Mouse (Mus musculus): ENCODE measurements around the gene Ptprz1. TPM values are rescaled to one million over a fixed set of nuclear protein-coding genes. Genes with fewer than 3 reads are reported as not detected.

The Ptprz1 gene
- polyA plus RNA-seq, 1 experiment from 2014 or later: 0.16 TPM

- Histone ChIP-seq H3K4me1 (replicated peaks; ENCODE audit: control insufficient read depth, insufficient read depth, low read length) (no peaks in the 10 kb centered on the region), H3K27me3 (replicated peaks; ENCODE audit: control insufficient read depth, insufficient read depth, low read length) (no peaks in the 10 kb centered on the region), H3K9ac (ENCODE audit: low read depth, low read length) (no peak overlapping the region), H3K4me2 (no peak overlapping the region), H3K27ac (ENCODE audit: low read depth, low read length) (no peak overlapping the region), H3K4me3 (ENCODE audit: low read depth, low read length) (no peak overlapping the region), H3K36me3 (ENCODE audit: control insufficient read depth, insufficient read depth, low read length) (no peaks in the 10 kb centered on the region), H3K9me3 (ENCODE audit: control insufficient read depth, low read length) (no peaks in the 10 kb centered on the region)
- DNase-seq (ENCODE audit: low spot score) (no peak), ATAC-seq (replicated peaks; ENCODE audit: low FRiP score) (no peak)
- 80% methylated on average over 6 of the region's 6 CpGs for WGBS
Measured at GRCm38 (mm10) chr6:22908510-22909256, 33.4 kb downstream of the Ptprz1 start.

- Histone ChIP-seq H3K4me3 (ENCODE audit: low read depth, low read length) (no peak overlapping the region), H3K27me3 (replicated peaks; ENCODE audit: control insufficient read depth, insufficient read depth, low read length) (no peaks in the 10 kb centered on the region), H3K9ac (ENCODE audit: low read depth, low read length) (no peak overlapping the region), H3K4me1 (replicated peaks; ENCODE audit: control insufficient read depth, insufficient read depth, low read length) (no peaks in the 10 kb centered on the region), H3K9me3 (ENCODE audit: control insufficient read depth, low read length) (no peaks in the 10 kb centered on the region), H3K4me2 (no peak overlapping the region), H3K36me3 (ENCODE audit: control insufficient read depth, insufficient read depth, low read length) (no peaks in the 10 kb centered on the region), H3K27ac (ENCODE audit: low read depth, low read length) (no peak overlapping the region)
- DNase-seq (ENCODE audit: low spot score): no peak
- no peak for ATAC-seq (replicated peaks; ENCODE audit: low FRiP score)
- 71% methylated on average over 6 of the region's 6 CpGs for WGBS
Measured at GRCm38 (mm10) chr6:22909257-22909907, 34.1 kb downstream of the Ptprz1 start.

- 60% methylated on average over 4 of the region's 4 CpGs for WGBS
- no peak overlapping the region for H3K27ac ChIP-seq (ENCODE audit: low read depth, low read length)
- H3K27me3 ChIP-seq (replicated peaks; ENCODE audit: control insufficient read depth, insufficient read depth, low read length): no peaks in the 10 kb centered on the region
- H3K4me2 ChIP-seq: no peak overlapping the region
- H3K9me3 ChIP-seq (ENCODE audit: control insufficient read depth, low read length): no peaks in the 10 kb centered on the region
- no peaks in the 10 kb centered on the region for H3K36me3 ChIP-seq (ENCODE audit: control insufficient read depth, insufficient read depth, low read length)
- H3K4me1 ChIP-seq (replicated peaks; ENCODE audit: control insufficient read depth, insufficient read depth, low read length): no peaks in the 10 kb centered on the region
- DNase-seq (ENCODE audit: low spot score): no peak
- no peak overlapping the region for H3K9ac ChIP-seq (ENCODE audit: low read depth, low read length)
- ATAC-seq (replicated peaks; ENCODE audit: low FRiP score): no peak
- no peak overlapping the region for H3K4me3 ChIP-seq (ENCODE audit: low read depth, low read length)
Measured at GRCm38 (mm10) chr6:22909908-22910260, 34.6 kb downstream of the Ptprz1 start.

- no peak overlapping the region for H3K27ac ChIP-seq (ENCODE audit: low read depth, low read length)
- H3K9me3 ChIP-seq (ENCODE audit: control insufficient read depth, low read length): no peaks in the 10 kb centered on the region
- no peaks in the 10 kb centered on the region for H3K27me3 ChIP-seq (replicated peaks; ENCODE audit: control insufficient read depth, insufficient read depth, low read length)
- no peaks in the 10 kb centered on the region for H3K4me1 ChIP-seq (replicated peaks; ENCODE audit: control insufficient read depth, insufficient read depth, low read length)
- ATAC-seq (replicated peaks; ENCODE audit: low FRiP score) (no peak), DNase-seq (ENCODE audit: low spot score) (no peak)
- H3K36me3 ChIP-seq (ENCODE audit: control insufficient read depth, insufficient read depth, low read length): no peaks in the 10 kb centered on the region
- H3K4me3 ChIP-seq (ENCODE audit: low read depth, low read length): no peak overlapping the region
- WGBS: 19% methylated on average over 1 of the region's 1 CpGs
- H3K9ac ChIP-seq (ENCODE audit: low read depth, low read length): no peak overlapping the region
- H3K4me2 ChIP-seq: no peak overlapping the region
Measured at GRCm38 (mm10) chr6:22922880-22923279, 47.6 kb downstream of the Ptprz1 start.

- Histone ChIP-seq H3K27me3 (replicated peaks; ENCODE audit: control insufficient read depth, insufficient read depth, low read length) (no peaks in the 10 kb centered on the region), H3K27ac (ENCODE audit: low read depth, low read length) (no peak overlapping the region), H3K4me2 (no peak overlapping the region), H3K36me3 (ENCODE audit: control insufficient read depth, insufficient read depth, low read length) (no peaks in the 10 kb centered on the region), H3K9ac (ENCODE audit: low read depth, low read length) (no peak overlapping the region), H3K4me3 (ENCODE audit: low read depth, low read length) (no peak overlapping the region), H3K4me1 (replicated peaks; ENCODE audit: control insufficient read depth, insufficient read depth, low read length) (no peaks in the 10 kb centered on the region), H3K9me3 (ENCODE audit: control insufficient read depth, low read length) (no peaks in the 10 kb centered on the region)
- ATAC-seq (replicated peaks; ENCODE audit: low FRiP score) (no peak), DNase-seq (ENCODE audit: low spot score) (no peak)
- WGBS: 79% methylated on average over 2 of the region's 2 CpGs
Measured at GRCm38 (mm10) chr6:22932768-22933265, 57.5 kb downstream of the Ptprz1 start.

- Histone ChIP-seq H3K27me3 (replicated peaks; ENCODE audit: control insufficient read depth, insufficient read depth, low read length) (no peaks in the 10 kb centered on the region), H3K36me3 (ENCODE audit: control insufficient read depth, insufficient read depth, low read length) (no peaks in the 10 kb centered on the region), H3K4me1 (replicated peaks; ENCODE audit: control insufficient read depth, insufficient read depth, low read length) (no peaks in the 10 kb centered on the region), H3K4me2 (no peak overlapping the region), H3K4me3 (ENCODE audit: low read depth, low read length) (no peak overlapping the region), H3K9me3 (ENCODE audit: control insufficient read depth, low read length) (no peaks in the 10 kb centered on the region), H3K9ac (ENCODE audit: low read depth, low read length) (no peak overlapping the region), H3K27ac (ENCODE audit: low read depth, low read length) (no peak overlapping the region)
- no peak for DNase-seq (ENCODE audit: low spot score)
- no peak for ATAC-seq (replicated peaks; ENCODE audit: low FRiP score)
- WGBS: 80% methylated on average over 4 of the region's 4 CpGs
Measured at GRCm38 (mm10) chr6:22937126-22937525, 61.8 kb downstream of the Ptprz1 start.

- no peaks in the 10 kb centered on the region for H3K4me1 ChIP-seq (replicated peaks; ENCODE audit: control insufficient read depth, insufficient read depth, low read length)
- no peak for DNase-seq (ENCODE audit: low spot score)
- no peak overlapping the region for H3K4me2 ChIP-seq
- ATAC-seq (replicated peaks; ENCODE audit: low FRiP score): no peak
- 62% methylated on average over 5 of the region's 5 CpGs for WGBS
- no peak overlapping the region for H3K4me3 ChIP-seq (ENCODE audit: low read depth, low read length)
- H3K36me3 ChIP-seq (ENCODE audit: control insufficient read depth, insufficient read depth, low read length): no peaks in the 10 kb centered on the region
- H3K27ac ChIP-seq (ENCODE audit: low read depth, low read length): no peak overlapping the region
- no peaks in the 10 kb centered on the region for H3K27me3 ChIP-seq (replicated peaks; ENCODE audit: control insufficient read depth, insufficient read depth, low read length)
- H3K9me3 ChIP-seq (ENCODE audit: control insufficient read depth, low read length): no peaks in the 10 kb centered on the region
- H3K9ac ChIP-seq (ENCODE audit: low read depth, low read length): no peak overlapping the region
Measured at GRCm38 (mm10) chr6:22937526-22937925, 62.2 kb downstream of the Ptprz1 start.

- no peak overlapping the region for H3K4me3 ChIP-seq (ENCODE audit: low read depth, low read length)
- no peak overlapping the region for H3K4me2 ChIP-seq
- H3K9me3 ChIP-seq (ENCODE audit: control insufficient read depth, low read length): no peaks in the 10 kb centered on the region
- no peaks in the 10 kb centered on the region for H3K4me1 ChIP-seq (replicated peaks; ENCODE audit: control insufficient read depth, insufficient read depth, low read length)
- no peaks in the 10 kb centered on the region for H3K36me3 ChIP-seq (ENCODE audit: control insufficient read depth, insufficient read depth, low read length)
- WGBS: 93% methylated on average over 3 of the region's 3 CpGs
- DNase-seq (ENCODE audit: low spot score) (no peak), ATAC-seq (replicated peaks; ENCODE audit: low FRiP score) (no peak)
- no peaks in the 10 kb centered on the region for H3K27me3 ChIP-seq (replicated peaks; ENCODE audit: control insufficient read depth, insufficient read depth, low read length)
- H3K9ac ChIP-seq (ENCODE audit: low read depth, low read length): no peak overlapping the region
- no peak overlapping the region for H3K27ac ChIP-seq (ENCODE audit: low read depth, low read length)
Measured at GRCm38 (mm10) chr6:22944191-22944590, 68.9 kb downstream of the Ptprz1 start.

- ATAC-seq (replicated peaks; ENCODE audit: low FRiP score) (no peak), DNase-seq (ENCODE audit: low spot score) (no peak)
- Histone ChIP-seq H3K4me3 (ENCODE audit: low read depth, low read length) (no peak overlapping the region), H3K9ac (ENCODE audit: low read depth, low read length) (no peak overlapping the region), H3K4me2 (no peak overlapping the region), H3K36me3 (ENCODE audit: control insufficient read depth, insufficient read depth, low read length) (no peaks in the 10 kb centered on the region), H3K27ac (ENCODE audit: low read depth, low read length) (no peak overlapping the region), H3K9me3 (ENCODE audit: control insufficient read depth, low read length) (no peaks in the 10 kb centered on the region), H3K27me3 (replicated peaks; ENCODE audit: control insufficient read depth, insufficient read depth, low read length) (no peaks in the 10 kb centered on the region), H3K4me1 (replicated peaks; ENCODE audit: control insufficient read depth, insufficient read depth, low read length) (no peaks in the 10 kb centered on the region)
- WGBS: 84% methylated on average over 3 of the region's 3 CpGs
Measured at GRCm38 (mm10) chr6:22963374-22963773, 88.1 kb downstream of the Ptprz1 start.

All from liver, embryonic 11.5 days (tissue).